Mouse (Mus musculus) liver, embryonic 14.5 days (tissue): ENCODE measurements around the gene Car10.

Source experiments
- CTCF ChIP-seq: IDR thresholded peaks from 2 replicates; pipeline ENCODE4 v1.5.1; 2016; ENCODE audit warnings: antibody characterized with exemption, low read depth, control low read depth
- EP300 ChIP-seq: IDR thresholded peaks from 2 replicates; pipeline ENCODE4 v1.6.1; 2016; ENCODE audit warnings: antibody characterized with exemption, low read depth

GRCm38 (mm10) chr11:93367740-93368139 is 269.9 kb downstream of the Car10 start:
- TF ChIP-seq CTCF (no peak), EP300 (no peak)
